Mouse (Mus musculus): ENCODE measurements around the gene Ube2k.

- TF ChIP-seq GATA1 (IDR thresholded peaks at IDR 0.05; ENCODE audit: borderline replicate concordance, low read length) (no peak), FLI1 (IDR thresholded peaks at IDR 0.05; ENCODE audit: low read length) (no peak)
These were observed 1.8 kb downstream of the Ube2k start for GRCm38 (mm10) chr5:65538829-65539228.

All from megakaryocyte, embryonic 14.5 days (primary cell).